Mouse (Mus musculus) heart, adult 2 months (tissue): ENCODE measurements around the gene Crtam. TPM values are rescaled to one million over a fixed set of nuclear protein-coding genes. Genes with fewer than 3 reads are reported as not detected.
A peak's percentile ranks its signal among the peaks of the same experiment; 100 is the strongest.

Experiments
- DNase-seq, 2 experiments: peaks; one replicate each; pipeline ENCODE4 v3.0.0; 2021
- H3K27ac ChIP-seq: fragments of 200-600 bp; 2 replicates; pipeline ENCODE4 v1.8.1; 2022
- H3K27me3 ChIP-seq: fragments of 200-500 bp; 2 replicates; pipeline ENCODE4 v1.6.1; 2012; ENCODE audit warnings: mild to moderate bottlenecking, low read length, inconsistent platforms, mixed read lengths; ENCODE audit not compliant: control insufficient read depth, insufficient read depth
- H3K36me3 ChIP-seq: fragments of 200-500 bp; 2 replicates; pipeline ENCODE4 v1.6.1; 2012; ENCODE audit warnings: low read length, inconsistent platforms; ENCODE audit not compliant: control insufficient read depth, insufficient read depth
- H3K4me1 ChIP-seq: fragments of 200-500 bp; 2 replicates; pipeline ENCODE4 v1.6.1; 2011; ENCODE audit warnings: low read length; ENCODE audit not compliant: control insufficient read depth, insufficient read depth
- H3K4me3 ChIP-seq: fragments of 200-600 bp; 2 replicates; pipeline ENCODE4 v1.8.1; 2022
- H3K79me2 ChIP-seq: fragments of 200-500 bp; replicated peaks from 2 replicates; pipeline ENCODE4 v1.6.1; 2012; ENCODE audit warnings: mild to moderate bottlenecking, inconsistent platforms, low read length, moderate library complexity, mixed read lengths; ENCODE audit not compliant: control insufficient read depth, insufficient read depth
- H3K9ac ChIP-seq: fragments of 200-500 bp; 2 replicates; pipeline ENCODE4 v1.6.1; 2012; ENCODE audit warnings: low read depth, mild to moderate bottlenecking, control low read depth, inconsistent platforms, low read length, mixed read lengths
- CTCF ChIP-seq: fragments of 200-600 bp; IDR thresholded peaks from 2 replicates; pipeline ENCODE4 v1.8.1; 2022; ENCODE audit warnings: antibody characterized with exemption, mild to moderate bottlenecking, moderate library complexity
- EP300 ChIP-seq: fragments of 200-500 bp; IDR thresholded peaks from 2 replicates; pipeline ENCODE4 v1.6.1; 2011; ENCODE audit warnings: low read depth, low read length, control low read depth; ENCODE audit not compliant: insufficient read depth
- POLR2A ChIP-seq: fragments of 200-500 bp; IDR thresholded peaks from 2 replicates; pipeline ENCODE4 v1.6.1; 2011; ENCODE audit warnings: mild to moderate bottlenecking, low read depth, low read length, control low read depth; ENCODE audit not compliant: insufficient read depth
- WGBS: fragments of 180-500 bp; shearing (Covaris S2); methylation state at CpG from one replicate; pipeline ENCODE4 v1.1.7; 2018; 5-methylcytosine and 5-hydroxymethylcytosine counted together
- intact Hi-C: fragments of 180-260 bp; cut with DNase I; formaldehyde crosslinking; loops from one replicate; pipeline ENCODE4 v1.15.1; 2025
- polyA plus RNA-seq: library from polyadenylated mRNA; depleted of rRNA; stranded (reverse); fragments of >200 nt; gene quantifications from 2 replicates; pipeline ENCODE4 v1.2.3, GENCODE M21; 2012
- total RNA-seq, 2 experiments: library from RNA; stranded (reverse); gene quantifications; 2 replicates each; pipeline ENCODE4 v1.2.3; 2021

Gene Crtam
- total and polyA plus RNA-seq, 3 experiments, result 0.12 TPM; not detected in 2

GRCm38 (mm10) chr9:41038150-41038664 is 33.8 kb upstream of the Crtam start:
- H3K9ac ChIP-seq, result no peak overlapping the region
- H3K4me1 ChIP-seq, result no peaks in the 10 kb centered on the region
- H3K27me3 ChIP-seq, result no peaks in the 10 kb centered on the region
- H3K27ac ChIP-seq, result no peak overlapping the region
- TF ChIP-seq EP300 (no peak), POLR2A (no peak), CTCF (no peak)
- 86% methylated on average over 9 of the region's 9 CpGs for WGBS
- H3K79me2 ChIP-seq, result no peaks in the 10 kb centered on the region
- no peaks in the 10 kb centered on the region; the same call in 1 of the 2 replicates for H3K36me3 ChIP-seq
- DNase-seq, result no peak
- no peak overlapping the region for H3K4me3 ChIP-seq
- intact Hi-C loops, result no loop called here

DNA sequence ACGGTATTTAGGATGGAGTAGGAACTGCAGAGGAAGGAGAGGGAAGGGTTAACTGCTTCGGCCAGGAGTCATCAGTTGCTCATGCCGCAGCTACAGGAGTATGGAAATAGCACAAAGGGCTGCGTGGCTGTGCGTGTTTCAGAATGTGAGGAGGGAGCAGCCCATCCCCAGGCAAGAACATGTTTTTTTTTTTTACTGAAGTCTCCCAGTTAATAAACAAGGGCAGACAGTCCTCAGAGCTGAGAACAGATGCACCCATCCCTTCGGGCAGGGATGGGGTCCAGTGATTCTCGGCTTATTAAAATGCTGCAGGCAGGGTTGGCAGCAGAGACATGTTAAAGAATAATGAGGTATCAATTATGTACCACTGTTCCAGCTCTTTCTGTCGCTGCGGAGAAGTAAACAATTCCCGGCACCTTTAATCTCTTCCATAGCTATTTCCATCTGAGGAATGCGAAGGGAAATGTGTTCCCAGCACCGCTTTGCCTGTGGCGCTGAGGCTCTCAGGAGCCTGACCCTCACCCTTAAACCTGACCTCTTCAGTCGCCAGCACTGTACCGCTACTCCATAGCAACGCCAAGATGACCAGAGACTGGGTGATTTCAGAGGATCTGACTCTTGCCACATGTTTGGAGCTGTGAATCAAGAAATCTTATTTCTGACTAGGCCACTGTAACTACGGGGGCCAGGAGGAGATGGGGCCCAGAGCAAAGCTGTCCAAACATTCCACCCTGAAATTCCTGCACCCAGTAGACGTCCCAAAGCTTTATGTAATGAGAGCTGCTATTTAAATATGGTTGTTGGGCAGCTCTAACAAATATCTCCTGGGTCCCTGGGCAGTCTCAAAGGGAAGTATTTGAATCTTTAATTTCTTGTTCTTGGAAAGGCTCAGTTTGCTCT is 27.4 kb upstream of the Crtam start:
- no peak overlapping the region for H3K27ac ChIP-seq
- 53% methylated on average over 18 of the region's 18 CpGs for WGBS
- H3K9ac ChIP-seq, result no peak overlapping the region
- no peaks in the 10 kb centered on the region for H3K79me2 ChIP-seq
- TF ChIP-seq CTCF (no peak), EP300 (no peak), POLR2A (no peak)
- H3K4me1 ChIP-seq, result no peaks in the 10 kb centered on the region
- no peak overlapping the region for H3K4me3 ChIP-seq
- no peaks in the 10 kb centered on the region for H3K36me3 ChIP-seq
- no peak for DNase-seq
- H3K27me3 ChIP-seq, result no peaks in the 10 kb centered on the region
- intact Hi-C loops, result no loop called here

DNA sequence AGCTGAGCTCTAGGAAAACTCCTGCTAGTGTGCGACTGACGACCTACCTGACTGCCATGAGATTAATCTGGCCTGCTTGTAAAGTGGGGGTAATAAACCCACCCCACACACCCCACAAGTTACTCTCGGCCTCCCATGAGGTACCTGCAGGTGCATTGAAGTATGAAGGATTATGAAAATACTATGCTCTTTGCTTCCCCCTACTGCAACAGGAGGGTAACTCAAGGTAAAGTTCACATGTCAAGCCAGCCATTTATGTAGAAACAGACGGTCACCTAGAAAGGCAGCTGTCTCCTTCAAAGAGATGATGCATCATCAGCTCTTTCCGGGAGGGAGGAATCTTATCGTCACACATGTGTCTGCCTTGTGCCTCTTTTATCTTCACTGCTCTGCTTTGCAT is 25.4 kb upstream of the Crtam start:
- no peaks in the 10 kb centered on the region for H3K79me2 ChIP-seq
- TF ChIP-seq POLR2A (no peak), CTCF (peak; percentile 22; the same call in 1 of the 2 replicates)
- no peaks in the 10 kb centered on the region for H3K36me3 ChIP-seq
- H3K4me3 ChIP-seq, result no peak overlapping the region
- H3K9ac ChIP-seq, result no peak overlapping the region
- intact Hi-C loops, result no loop called here
- H3K27ac ChIP-seq, result no peak overlapping the region
- 84% methylated on average over 6 of the region's 6 CpGs for WGBS
- DNase-seq, result no peak
- no peaks in the 10 kb centered on the region for H3K27me3 ChIP-seq
- H3K4me1 ChIP-seq, result no peaks in the 10 kb centered on the region

GRCm38 (mm10) chr9:41028470-41028869 is 24.0 kb upstream of the Crtam start:
- TF ChIP-seq POLR2A (no peak), CTCF (peak; percentile 73)
- 47% methylated on average over 5 of the region's 5 CpGs for WGBS
- H3K4me1 ChIP-seq, result no peaks in the 10 kb centered on the region
- H3K79me2 ChIP-seq, result no peaks in the 10 kb centered on the region
- H3K9ac ChIP-seq, result no peak overlapping the region
- intact Hi-C loops, result no loop called here
- no peaks in the 10 kb centered on the region for H3K36me3 ChIP-seq
- H3K27me3 ChIP-seq, result no peaks in the 10 kb centered on the region
- DNase-seq, result peak; percentile 10 to 26
- no peak overlapping the region for H3K4me3 ChIP-seq
- no peak overlapping the region for H3K27ac ChIP-seq

- no peak overlapping the region for H3K27ac ChIP-seq
These were observed 17.3 kb upstream of the Crtam start for GRCm38 (mm10) chr9:41021690-41022089.

GRCm38 (mm10) chr9:41020486-41020885 is 16.1 kb upstream of the Crtam start:
- Histone ChIP-seq H3K9ac (no peak overlapping the region), H3K79me2 (no peaks in the 10 kb centered on the region), H3K27me3 (no peaks in the 10 kb centered on the region), H3K4me1 (no peaks in the 10 kb centered on the region; the same call in 1 of the 2 replicates), H3K27ac (no peak overlapping the region), H3K4me3 (no peak overlapping the region), H3K36me3 (no peaks in the 10 kb centered on the region)
- intact Hi-C loops, result no loop called here
- no peak for DNase-seq
- WGBS, result 90% methylated on average over 3 of the region's 3 CpGs
- TF ChIP-seq POLR2A, result no peak
- no peak for TF ChIP-seq CTCF
- TF ChIP-seq EP300, result no peak

More at GRCm38 (mm10) chr9:41021690-41022089, 17.3 kb upstream of the Crtam start:
- H3K9ac ChIP-seq, result no peak overlapping the region
- no peak overlapping the region for H3K4me3 ChIP-seq
- H3K4me1 ChIP-seq, result no peaks in the 10 kb centered on the region; the same call in 1 of the 2 replicates
- no peak for DNase-seq
- no peaks in the 10 kb centered on the region for H3K27me3 ChIP-seq
- intact Hi-C loops, result no loop called here
- no peaks in the 10 kb centered on the region for H3K36me3 ChIP-seq
- 57% methylated on average over 3 of the region's 3 CpGs for WGBS
- no peaks in the 10 kb centered on the region for H3K79me2 ChIP-seq
- TF ChIP-seq EP300 (no peak), POLR2A (no peak), CTCF (no peak)
